Mouse (Mus musculus): Measurements from ENCODE around the gene Ap5s1.

DNA sequence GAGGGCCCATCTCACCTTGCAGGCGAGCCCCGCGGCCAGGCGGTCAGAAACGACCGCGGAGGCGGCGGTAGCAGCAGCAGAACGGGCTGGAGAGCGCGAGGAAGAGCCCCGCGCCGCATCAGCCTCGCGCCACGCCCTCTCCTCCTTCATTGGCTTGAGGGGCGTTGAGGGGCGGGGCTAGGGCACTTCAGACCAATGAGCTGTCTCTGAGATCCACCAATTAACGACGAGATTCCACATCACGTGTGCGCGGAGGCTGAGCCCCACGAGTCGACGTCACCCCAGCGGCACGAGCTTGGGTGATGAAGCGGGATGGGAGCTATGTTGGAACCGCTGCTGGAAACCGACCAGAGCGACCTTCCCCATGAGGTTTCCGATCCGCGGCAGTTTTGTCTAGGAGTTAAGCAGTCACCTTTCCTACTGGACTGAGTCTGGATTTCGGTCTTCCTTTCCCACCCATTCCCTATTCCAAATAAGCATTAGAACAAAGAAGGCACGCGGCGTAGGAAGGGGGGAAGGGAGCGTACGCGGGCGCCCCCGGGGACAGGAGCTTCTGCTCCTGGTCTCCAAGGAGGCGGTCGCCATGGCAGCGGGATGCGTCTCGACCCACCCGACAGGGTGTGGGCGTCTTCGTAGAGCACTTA is 46.8 kb upstream of the Ap5s1 start, which contains the start of gene 1700037H04Rik:
- TF ChIP-seq CTCF (IDR thresholded peaks at IDR 0.05) (no peak), EP300 (IDR thresholded peaks at IDR 0.05) (no peak)
